Mouse (Mus musculus) erythroblast, adult 5-6 weeks (primary cell): ENCODE measurements around the gene Cyb5r2. TPM values are rescaled to one million over a fixed set of nuclear protein-coding genes. Genes with fewer than 3 reads are reported as not detected.

Source experiments
- ATAC-seq: replicated peaks from 2 replicates; pipeline ENCODE4 v1.8.0; 2016; ENCODE audit warnings: moderate number of reproducible peaks, mild to moderate bottlenecking, moderate TSS enrichment, inconsistent platforms; ENCODE audit not compliant: poor library complexity, low FRiP score, severe bottlenecking
- total RNA-seq, 2 experiments: library from RNA; stranded (forward) in 1 of 2; stranded (reverse) in 1 of 2; fragments of 150-400 nt in 1 of 2; fragments of 200-764, 138-1000 nt in 1 of 2; gene quantifications; 2 replicates each; pipeline versions ENCODE4 v1.2.3 to v1.2.4; 2015 to 2017; ENCODE audit warnings: low replicate concordance in 2 of 2

Gene Cyb5r2
- total RNA-seq (2015; ENCODE audit: low replicate concordance) (not detected in 2 replicates), total RNA-seq (2017; ENCODE audit: low replicate concordance) (0.14 TPM in 1 of 2 replicates, not detected in the other)

- no peak for ATAC-seq
Observed at GRCm38 (mm10) chr7:107757308-107758151, at the start of gene Cyb5r2. Gene Cyb5r2, minus strand, starts transcription at chr7:107758032.

GRCm38 (mm10) chr7:107802138-107802537 is 44.3 kb upstream of the Cyb5r2 start:
- ATAC-seq, result no peak

- no peak for ATAC-seq
Observed at GRCm38 (mm10) chr7:107801108-107801507, 43.3 kb upstream of the Cyb5r2 start, which contains the start of gene Ovch2. Gene Ovch2, minus strand, starts transcription at chr7:107801208.

GRCm38 (mm10) chr7:107796500-107796899 is 38.7 kb upstream of the Cyb5r2 start:
- ATAC-seq, result no peak

GRCm38 (mm10) chr7:107787977-107788620 is 30.3 kb upstream of the Cyb5r2 start:
- ATAC-seq, result no peak

- ATAC-seq, result no peak
Observed at GRCm38 (mm10) chr7:107779611-107780010, 21.8 kb upstream of the Cyb5r2 start.

GRCm38 (mm10) chr7:107778216-107778615 is 20.4 kb upstream of the Cyb5r2 start:
- no peak for ATAC-seq

GRCm38 (mm10) chr7:107770812-107771211 is 13.0 kb upstream of the Cyb5r2 start:
- no peak for ATAC-seq

GRCm38 (mm10) chr7:107756748-107757147 is 1.1 kb downstream of the Cyb5r2 start:
- no peak for ATAC-seq

- no peak for ATAC-seq
Observed at GRCm38 (mm10) chr7:107755905-107756304, 1.9 kb downstream of the Cyb5r2 start.

GRCm38 (mm10) chr7:107752031-107752520 is 5.8 kb downstream of the Cyb5r2 start:
- no peak for ATAC-seq

- no peak for ATAC-seq
Observed at GRCm38 (mm10) chr7:107749721-107750120, 8.1 kb downstream of the Cyb5r2 start.

- no peak for ATAC-seq
Observed at GRCm38 (mm10) chr7:107749270-107749669, 8.6 kb downstream of the Cyb5r2 start.

GRCm38 (mm10) chr7:107747954-107748353 is 9.9 kb downstream of the Cyb5r2 start:
- no peak for ATAC-seq

GRCm38 (mm10) chr7:107747476-107747875 is 10.4 kb downstream of the Cyb5r2 start:
- no peak for ATAC-seq

GRCm38 (mm10) chr7:107746036-107746435 is 11.8 kb downstream of the Cyb5r2 start:
- no peak for ATAC-seq

- no peak for ATAC-seq
Observed at GRCm38 (mm10) chr7:107745111-107745510, 12.7 kb downstream of the Cyb5r2 start.

- no peak for ATAC-seq
Observed at GRCm38 (mm10) chr7:107744454-107744853, 13.4 kb downstream of the Cyb5r2 start.

GRCm38 (mm10) chr7:107742963-107743465 is 14.8 kb downstream of the Cyb5r2 start:
- ATAC-seq, result no peak

GRCm38 (mm10) chr7:107738726-107739125 is 19.1 kb downstream of the Cyb5r2 start:
- no peak for ATAC-seq

GRCm38 (mm10) chr7:107733162-107733561 is 24.7 kb downstream of the Cyb5r2 start:
- no peak for ATAC-seq
